Mouse (Mus musculus) heart, adult 18-20 months (tissue): Measurements from ENCODE around the gene Gpn3. TPM values are rescaled to one million over a fixed set of nuclear protein-coding genes. Genes with fewer than 3 reads are reported as not detected.

Source experiments
- DNase-seq, 2 experiments: peaks; one replicate each; pipeline ENCODE4 v3.0.0; 2021 to 2022; ENCODE audit warnings: mixed read lengths in 1 of 2
- long read RNA-seq, 2 experiments: library from polyadenylated mRNA; stranded (forward); transcript quantifications; one replicate each; pipeline ENCODE4 v2.0.0; 2021
- total RNA-seq, 2 experiments: library from RNA; stranded (reverse); gene quantifications; 2 replicates each; pipeline ENCODE4 v1.2.3; 2021

Gpn3 gene
- total RNA-seq = 10 to 100 TPM; 31.8 to 33.0 TPM
- long read RNA-seq, experiment 1, transcript Gpn3-201 (8 exons, 1,592 nt) = major isoform, 37 of 41 reads
- long read RNA-seq, experiment 1, partial matches to known transcripts = 2 of 41 reads
- long read RNA-seq, experiment 1, other reads (novel, unspliced or antisense) = 2 of 41 reads
- long read RNA-seq, experiment 2, transcript Gpn3-201 (8 exons, 1,592 nt) = major isoform, 12 of 13 reads
- long read RNA-seq, experiment 2, partial matches to known transcripts = 0 of 13 reads
- long read RNA-seq, experiment 2, other reads (novel, unspliced or antisense) = 1 of 13 reads

DNA sequence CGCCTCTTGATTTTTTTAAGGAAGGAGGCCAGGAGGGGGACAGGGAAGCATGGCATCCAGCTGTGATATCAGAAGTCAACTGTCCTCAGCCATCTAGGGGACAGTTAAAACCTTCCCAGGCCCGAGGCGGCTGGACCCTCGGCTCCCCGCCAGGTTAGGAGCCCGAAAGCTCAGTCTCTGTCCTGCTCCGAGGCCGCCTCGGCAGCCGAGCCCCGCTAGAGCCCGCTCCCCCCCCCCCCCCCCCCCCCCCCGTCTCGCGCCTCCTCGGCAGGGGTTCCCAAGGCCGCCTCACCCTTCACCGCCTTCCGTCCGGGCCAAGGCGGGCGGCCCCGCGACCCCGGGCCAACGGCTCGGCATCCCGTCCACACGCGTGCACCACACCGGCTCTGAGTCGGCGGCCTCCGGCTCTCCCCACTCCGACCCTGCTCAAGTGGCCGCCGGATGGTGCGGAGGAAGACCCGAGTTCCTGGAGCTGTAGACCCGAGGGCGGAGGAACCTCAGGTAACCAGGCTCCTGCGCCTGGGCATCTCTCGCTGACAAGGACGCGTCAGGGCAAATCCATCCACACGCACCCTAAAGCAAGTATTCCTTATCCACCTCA lies at the start of gene Gpn3:
Gene Gpn3 (plus strand): TSS at position 286 of the 601 bp plus-strand sequence.
- peak in 1 of 2 experiments; percentile 30 for DNase-seq

DNA sequence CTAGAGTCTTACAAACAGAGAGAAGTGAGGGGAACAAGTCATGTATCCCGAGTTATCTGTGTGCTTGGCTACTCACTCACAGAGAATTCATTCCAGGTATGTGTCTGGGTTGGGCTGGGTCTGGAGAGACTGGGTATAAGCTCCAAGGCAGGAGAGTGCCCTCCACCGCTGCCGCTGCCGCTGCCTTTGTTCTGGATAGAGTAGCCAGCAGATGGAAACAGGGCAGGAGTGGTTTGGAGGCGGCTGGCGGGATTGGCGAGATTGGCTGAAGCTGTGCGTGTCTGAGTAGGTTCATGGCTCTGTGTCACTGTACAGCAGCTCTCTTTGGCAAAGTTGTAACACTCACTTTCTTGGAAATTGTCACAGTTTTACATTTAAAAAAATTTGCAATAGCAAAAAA lies 48.2 kb upstream of the Gpn3 start:
- no peak for DNase-seq

- peak in 1 of 2 experiments; percentile 53 for DNase-seq
These were observed 46.9 kb upstream of the Gpn3 start for GRCm38 (mm10) chr5:122324608-122325431.

DNA sequence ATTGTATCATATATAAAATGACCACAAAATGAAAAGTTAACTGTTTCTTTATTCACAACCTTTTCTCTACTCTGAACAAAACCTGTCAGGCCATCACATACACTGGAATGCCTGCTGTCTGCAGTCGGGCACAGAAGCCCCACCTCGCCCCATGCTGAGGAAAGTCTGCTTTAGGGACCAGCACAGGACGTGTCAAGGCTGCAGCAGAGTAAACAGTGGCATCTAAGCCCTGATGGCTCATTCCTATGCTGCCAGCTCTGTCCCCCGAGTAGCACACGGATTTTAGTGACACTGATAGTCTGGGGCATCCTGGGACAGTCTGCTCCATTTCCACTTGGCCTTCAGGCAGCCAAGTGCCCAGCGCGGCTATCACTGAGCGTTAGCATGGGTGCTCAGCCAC lies 46.2 kb upstream of the Gpn3 start:
- no peak for DNase-seq

DNA sequence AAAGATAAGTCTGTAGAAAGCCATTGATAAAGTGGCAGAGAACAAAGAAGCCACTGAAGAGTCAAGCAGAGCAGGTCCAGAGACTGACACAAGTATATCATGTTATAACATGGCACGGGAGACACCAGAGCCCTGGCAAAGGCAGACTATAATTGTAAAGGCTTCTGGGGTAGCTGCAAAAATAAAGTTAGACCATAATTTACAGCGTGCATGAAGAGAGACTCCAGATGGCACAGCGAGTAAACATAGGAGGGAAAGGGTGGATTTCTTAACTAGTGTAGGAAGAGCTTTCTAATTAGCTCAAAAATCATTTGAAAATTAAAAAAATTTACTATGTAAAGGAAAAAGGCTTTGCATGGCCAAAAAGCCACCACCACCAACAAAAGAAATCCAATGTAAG lies 44.4 kb upstream of the Gpn3 start:
- no peak for DNase-seq

DNA sequence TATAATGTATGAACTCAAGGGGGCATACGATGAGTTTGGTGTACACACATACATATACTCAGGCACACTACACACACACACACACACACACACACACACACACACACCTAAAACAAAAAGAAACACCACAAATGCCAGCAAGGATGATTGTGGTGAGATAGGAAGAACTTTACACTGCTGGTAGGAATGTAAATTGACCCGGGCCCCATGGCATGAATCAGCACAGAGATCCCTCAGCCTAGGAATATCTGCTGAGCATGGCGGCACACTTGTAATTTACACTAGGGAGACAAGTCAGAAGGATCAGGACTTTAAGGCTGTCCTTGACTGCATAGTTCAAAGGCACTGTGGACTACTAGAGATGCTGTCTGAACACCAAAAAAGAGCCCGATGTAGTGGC lies 41.4 kb upstream of the Gpn3 start:
- no peak for DNase-seq

DNA sequence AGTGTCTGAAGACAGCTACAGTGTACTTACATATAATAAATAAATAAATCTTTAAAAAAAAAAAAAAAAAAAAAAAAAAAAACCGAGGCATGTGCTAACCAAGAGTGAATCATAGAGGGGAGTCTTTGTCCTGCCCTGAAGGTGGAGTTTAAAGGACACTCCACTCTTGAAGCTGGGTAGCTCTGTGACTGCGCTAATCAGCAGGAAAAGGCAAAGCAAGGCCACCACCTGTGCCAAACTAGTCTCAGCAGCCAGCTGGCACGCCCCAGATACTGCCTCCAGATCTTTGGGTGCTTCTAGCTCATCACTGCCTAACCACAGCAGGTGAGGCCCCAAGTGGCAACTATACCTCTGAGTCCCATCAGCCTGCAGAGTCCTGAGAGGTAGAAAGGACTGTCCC lies 37.0 kb upstream of the Gpn3 start:
- no peak for DNase-seq

DNA sequence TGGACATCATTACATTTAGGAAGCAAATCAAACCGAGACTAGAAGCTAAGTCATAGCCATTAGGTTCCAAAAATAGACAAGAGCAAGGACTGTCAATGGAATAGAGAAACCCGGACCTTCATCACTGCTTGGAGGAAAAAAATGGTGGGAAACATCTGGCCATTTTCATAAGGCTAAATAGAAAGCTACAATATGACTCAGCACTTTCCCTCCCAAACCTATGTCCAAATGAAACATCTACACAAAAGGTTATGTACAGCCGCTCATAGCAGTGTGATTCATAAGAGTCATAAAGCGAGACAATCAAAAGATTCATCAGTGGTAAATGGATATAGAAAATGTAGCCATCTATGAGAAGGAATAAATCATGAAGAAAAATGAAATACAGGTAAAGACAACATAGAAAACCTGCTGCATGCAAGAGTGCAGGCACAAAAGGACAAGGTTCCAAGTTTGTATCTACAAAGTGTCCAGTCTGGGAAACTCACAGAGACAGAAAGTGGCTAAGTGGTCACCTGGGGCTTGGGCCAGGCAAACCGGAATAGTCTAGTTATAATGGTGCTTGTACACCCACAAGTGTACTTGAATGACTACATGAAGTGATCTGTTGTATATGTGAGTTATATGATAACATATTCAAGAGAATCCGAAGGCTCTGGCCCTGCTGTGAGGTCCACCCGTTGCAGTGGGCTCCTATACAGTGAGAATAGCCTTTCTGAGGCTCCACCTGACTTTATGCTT lies 35.0 kb upstream of the Gpn3 start:
- no peak for DNase-seq

GRCm38 (mm10) chr5:122342874-122343273 lies 28.8 kb upstream of the Gpn3 start:
- DNase-seq = no peak

DNA sequence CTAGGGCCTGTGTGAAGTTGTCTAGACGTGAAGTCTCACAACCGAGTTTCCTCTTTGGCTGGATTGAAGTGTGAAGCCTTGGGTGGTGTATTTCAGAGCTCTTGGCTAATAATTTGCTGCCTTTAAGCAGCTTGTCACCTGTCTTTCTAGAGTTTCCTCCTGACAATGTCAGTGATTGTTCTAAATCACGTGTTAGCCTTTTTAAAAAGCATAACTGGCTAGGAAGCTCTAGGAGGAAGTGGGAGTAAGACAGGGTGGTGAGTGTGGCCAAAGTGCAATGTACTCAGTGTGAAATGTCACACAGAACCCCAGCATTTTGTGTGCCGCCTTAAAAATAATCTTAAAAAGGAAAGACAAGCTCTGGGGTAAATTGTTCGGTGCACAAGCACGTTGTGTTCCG lies 27.9 kb upstream of the Gpn3 start:
- DNase-seq = no peak

DNA sequence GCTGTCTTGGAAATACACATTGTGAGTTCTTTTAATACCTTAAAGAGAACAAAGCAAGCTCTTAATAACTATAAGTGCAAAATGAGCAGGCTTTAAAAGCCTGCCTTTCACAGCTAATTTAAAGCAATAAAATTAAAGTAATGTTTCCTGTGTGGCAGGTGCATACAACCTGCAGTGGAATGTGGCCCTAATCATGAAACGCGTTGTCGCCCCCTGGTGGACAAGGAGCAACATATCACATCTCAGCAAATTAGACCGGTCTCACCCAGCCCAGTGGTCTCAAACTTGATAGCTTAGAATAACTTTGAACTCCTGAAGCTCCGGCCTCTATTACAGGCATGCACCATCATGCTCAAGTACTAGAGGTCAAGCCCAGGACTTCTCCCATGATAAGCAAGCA lies 27.4 kb upstream of the Gpn3 start:
- DNase-seq = peak; percentile 67 to 90

GRCm38 (mm10) chr5:122345777-122346176 lies 25.9 kb upstream of the Gpn3 start:
- DNase-seq = no peak

GRCm38 (mm10) chr5:122353807-122354491 lies 17.7 kb upstream of the Gpn3 start, which contains the start of the genes Rad9b and Vps29:
TSS of gene Rad9b (minus strand) at chr5:122354233.
TSS of gene Vps29 (plus strand) at chr5:122354369.
- DNase-seq = peak; percentile 98 to 100

DNA sequence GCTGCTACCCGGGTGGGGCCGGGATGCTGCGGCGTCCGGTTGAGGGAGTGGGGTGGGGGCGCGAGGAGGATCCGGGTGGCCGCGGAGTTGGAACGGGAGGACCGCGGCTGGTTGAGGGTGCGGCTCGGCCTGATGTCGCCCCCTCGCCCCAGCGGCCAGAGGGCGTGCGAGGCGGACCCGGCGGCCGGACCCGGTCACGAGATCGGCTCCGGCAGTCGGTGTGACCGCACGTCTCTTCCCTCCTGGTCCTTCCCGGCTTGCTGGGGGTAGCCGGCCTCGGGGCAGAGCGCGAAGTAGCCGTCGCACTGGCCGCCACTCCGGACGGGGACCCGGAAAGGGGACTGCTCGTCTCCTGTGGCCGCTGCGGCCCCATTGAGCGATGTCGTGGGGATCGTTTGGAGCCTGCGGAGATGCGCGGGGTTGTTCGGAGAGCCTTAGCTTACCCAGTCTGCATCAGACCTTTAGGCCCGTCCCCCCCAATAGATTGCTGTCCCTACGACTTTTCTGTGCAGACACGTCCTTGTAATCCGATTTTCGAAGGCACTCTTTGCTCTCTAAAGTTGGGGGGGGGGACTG lies 17.1 kb upstream of the Gpn3 start:
- no peak for DNase-seq

GRCm38 (mm10) chr5:122372192-122372769 lies 605 bp downstream of the Gpn3 start, which contains the start of gene Fam216a:
TSS of gene Fam216a (minus strand) at chr5:122372364.
- DNase-seq = peak; percentile 99 to 100

- DNase-seq = no peak
These were observed 1.2 kb downstream of the Gpn3 start for GRCm38 (mm10) chr5:122372878-122373277.

DNA sequence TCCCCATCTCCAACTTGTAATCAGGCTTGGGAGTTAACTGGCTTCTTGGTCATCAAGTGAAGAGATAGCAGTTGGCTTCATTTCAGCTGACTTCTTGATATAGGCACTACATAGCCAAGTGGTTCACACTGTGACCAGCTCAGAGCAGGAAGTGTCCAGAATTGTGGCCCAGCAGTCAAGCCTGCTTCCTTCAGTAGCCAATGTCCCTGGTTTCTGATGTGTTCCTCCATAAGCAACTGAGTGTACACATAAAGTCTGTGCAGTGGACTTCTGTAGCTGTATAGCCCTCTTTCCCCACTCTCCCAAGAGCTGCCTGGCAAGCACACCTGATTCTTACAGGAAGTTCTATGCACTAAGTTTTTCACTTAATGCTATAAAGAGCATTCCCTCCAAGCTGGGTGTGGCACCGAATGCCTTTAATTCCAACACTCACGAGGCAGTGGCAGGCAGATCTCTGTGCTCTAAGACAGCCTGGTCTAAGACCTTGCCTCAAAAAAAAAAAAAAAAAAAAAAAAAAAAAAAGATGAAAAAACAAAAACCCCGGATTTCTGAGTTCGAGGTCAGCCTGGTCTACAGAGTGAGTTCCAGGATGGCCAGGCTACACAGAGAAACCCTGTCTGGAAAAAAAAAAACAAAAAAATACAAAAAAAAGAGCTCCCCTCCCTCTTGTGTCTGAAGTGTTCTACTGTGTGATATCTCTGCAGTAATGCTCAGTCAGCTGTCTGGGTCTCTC lies 5.6 kb downstream of the Gpn3 start:
- DNase-seq = no peak

DNA sequence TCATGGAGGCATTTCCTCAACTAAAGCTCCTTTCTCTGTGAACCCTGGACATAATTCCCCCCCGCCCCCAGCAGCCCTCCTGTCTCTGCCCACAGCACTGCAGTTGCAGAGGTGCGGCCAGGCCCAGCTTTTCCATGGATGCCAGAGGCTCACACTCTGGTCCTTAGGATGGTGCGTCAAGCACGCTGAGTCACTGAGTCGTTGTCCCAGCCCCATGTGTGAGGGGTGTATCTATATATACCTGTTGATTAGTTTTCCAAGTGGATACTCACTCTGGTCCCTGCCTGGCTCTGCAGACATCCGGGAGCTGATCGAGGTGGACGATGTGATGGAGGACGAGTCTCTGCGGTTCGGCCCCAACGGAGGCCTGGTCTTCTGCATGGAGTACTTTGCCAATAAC lies 6.5 kb downstream of the Gpn3 start:
- no peak for DNase-seq

DNA sequence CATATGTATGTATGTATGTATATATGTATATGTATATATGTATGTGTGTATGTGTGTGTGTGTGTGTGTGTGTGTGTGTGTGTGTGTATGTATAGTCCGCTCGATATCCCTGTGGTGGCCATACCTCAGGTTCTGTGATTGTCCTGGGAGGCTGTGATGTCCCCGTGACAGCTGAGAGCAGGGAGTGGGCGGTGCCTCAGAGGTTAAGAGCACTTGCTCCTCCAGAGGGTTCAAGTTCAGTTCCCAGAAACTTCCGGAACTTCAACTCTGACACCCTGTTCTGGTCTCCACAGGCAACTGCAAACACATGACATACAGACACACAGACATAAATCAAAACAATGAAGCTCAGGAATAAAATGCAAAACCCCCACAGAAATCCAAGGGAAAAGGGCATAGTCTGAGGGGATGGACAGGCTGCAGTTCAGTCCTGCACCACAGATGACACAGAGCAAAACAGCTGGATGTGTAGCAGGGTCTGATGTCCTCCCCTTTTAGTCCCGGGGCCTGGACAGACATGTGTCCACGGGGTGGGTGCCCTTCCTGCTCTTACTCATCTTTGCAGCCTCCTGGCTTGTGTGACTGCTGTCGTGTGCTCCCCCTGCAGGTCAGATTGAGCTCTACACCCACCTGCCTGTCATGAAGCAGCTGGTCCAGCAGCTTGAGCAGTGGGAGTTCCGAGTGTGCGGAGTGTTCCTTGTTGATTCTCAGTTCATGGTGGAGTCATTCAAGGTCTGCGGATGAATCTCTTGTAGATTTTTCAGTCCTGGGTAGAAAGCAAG lies 7.9 kb downstream of the Gpn3 start:
- DNase-seq = peak; percentile 68 to 80
